8 mouse cellular contexts compared by ENCODE assay signal in the genomic region with DNA sequence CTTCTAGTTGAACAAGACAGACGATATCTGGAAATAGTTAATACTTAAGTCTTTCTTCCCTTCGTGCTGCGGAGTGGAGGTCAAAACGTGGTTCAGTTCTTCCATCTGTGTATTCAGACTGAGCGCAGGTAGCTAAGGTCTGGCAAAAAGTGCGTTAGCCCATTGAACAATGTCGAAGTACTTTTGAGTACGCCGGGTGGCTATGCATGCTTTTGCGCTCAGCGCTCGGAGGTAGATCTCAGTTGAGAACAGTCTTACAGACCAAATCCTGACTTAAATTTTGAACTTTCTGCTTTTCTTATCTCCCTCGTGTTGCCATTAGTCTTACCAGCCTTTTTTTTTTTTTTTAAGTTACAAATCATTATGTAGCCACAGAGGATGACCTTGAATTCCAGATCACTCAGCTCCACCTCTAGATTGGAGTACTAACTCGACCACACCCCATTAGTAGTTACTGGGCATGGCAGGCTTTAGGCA. TPM values are rescaled to one million over a fixed set of nuclear protein-coding genes. Genes with fewer than 3 reads are reported as not detected.
DNase-seq lines count a peak whose midpoint lies in the region; ATAC-seq and TF ChIP-seq lines count a peak whose summit lies in the region.

No protein-coding gene starts in this region.

- under 1% methylated on average over 14 of the region's 14 CpGs for WGBS in lung, embryonic 14.5 days
- WGBS in embryonic facial prominence, embryonic 14.5 days, result under 1% methylated on average over 14 of the region's 14 CpGs

- H3K9me3 ChIP-seq in lung, embryonic 14.5 days (ENCODE audit: low read depth, low read length), result no peaks in the 10 kb centered on the region
- no peaks in the 10 kb centered on the region for H3K9me3 ChIP-seq in embryonic facial prominence, embryonic 14.5 days (ENCODE audit: control insufficient read depth, low read length)

- peaks cover 8% of the 10 kb centered on the region; the same call in 1 of the 2 replicates for H3K4me1 ChIP-seq in lung, embryonic 14.5 days (ENCODE audit: insufficient read depth)
- peaks cover 19% of the 10 kb centered on the region for H3K4me1 ChIP-seq in embryonic facial prominence, embryonic 14.5 days (ENCODE audit: control insufficient read depth, insufficient read depth, low read length)

- ATAC-seq in lung, embryonic 14.5 days (ENCODE audit: insufficient read depth), result no peak
- no peak for ATAC-seq in embryonic facial prominence, embryonic 14.5 days (ENCODE audit: low read depth)

- H3K27ac ChIP-seq in lung, embryonic 14.5 days (ENCODE audit: low read depth), result peak overlapping the region; percentile 98
- H3K27ac ChIP-seq in embryonic facial prominence, embryonic 14.5 days (replicated peaks; ENCODE audit: low read depth, low read length), result no peak overlapping the region

- H3K4me2 ChIP-seq in lung, embryonic 14.5 days, result peak overlapping the region; percentile 84
- peak overlapping the region; percentile 84 for H3K4me2 ChIP-seq in embryonic facial prominence, embryonic 14.5 days (ENCODE audit: low read depth, low read length)

- no peaks in the 10 kb centered on the region for H3K36me3 ChIP-seq in lung, embryonic 14.5 days (ENCODE audit: insufficient read depth)
- H3K36me3 ChIP-seq in embryonic facial prominence, embryonic 14.5 days (ENCODE audit: control insufficient read depth, insufficient read depth, low read length), result no peaks in the 10 kb centered on the region

- peak; percentile 50 for DNase-seq in lung, embryonic 14.5 days
- no peak for DNase-seq in lung, adult 18-20 months
- no peak for DNase-seq in embryonic facial prominence, embryonic 14.5 days (ENCODE audit: low spot score)
- peak; percentile 26 for DNase-seq in kidney, adult 11 months
- DNase-seq in mesoderm, embryonic 11.5 days (ENCODE audit: low read depth, low spot score), result peak; percentile 21
- no peak for DNase-seq in layer of hippocampus, adult 11-12 months (ENCODE audit: low spot score)
- no peak for DNase-seq in c-Kit-positive CD71-positive TER-119-positive erythroid progenitor cells, embryonic 14.5 days (ENCODE audit: low spot score)
- no peak for DNase-seq in right cerebral cortex, adult 18-20 months

- peak overlapping the region; percentile 99 for H3K9ac ChIP-seq in lung, embryonic 14.5 days
- H3K9ac ChIP-seq in embryonic facial prominence, embryonic 14.5 days (ENCODE audit: low read depth, low read length), result peak overlapping the region; percentile 97

- TF ChIP-seq CTCF in lung, embryonic 14.5 days (IDR thresholded peaks at IDR 0.05; ENCODE audit: low read depth), result no peak

- H3K27me3 ChIP-seq in lung, embryonic 14.5 days (ENCODE audit: insufficient read depth, low read length), result no peaks in the 10 kb centered on the region
- H3K27me3 ChIP-seq in embryonic facial prominence, embryonic 14.5 days (replicated peaks; ENCODE audit: control insufficient read depth, insufficient read depth, low read length), result no peaks in the 10 kb centered on the region

- peak overlapping the region; percentile 100 for H3K4me3 ChIP-seq in lung, embryonic 14.5 days (ENCODE audit: low read depth, low read length)
- H3K4me3 ChIP-seq in embryonic facial prominence, embryonic 14.5 days (ENCODE audit: low read depth, low read length), result peak overlapping the region; percentile 99

RNA-seq across cellular contexts. Expression of a gene that starts 8.3 kb away (rescaled TPM):
- 803 and 809 TPM in 2 replicates for polyA plus RNA-seq in lung, embryonic 14.5 days (2014; fragmentation: Nextera tagmentation; extraction: Ambion mirVana)
- 583 and 637 TPM in 2 replicates for polyA plus RNA-seq in embryonic facial prominence, embryonic 14.5 days (2014; fragmentation: Nextera tagmentation; extraction: Ambion mirVana)

RNA-seq across cellular contexts. Expression of a gene that starts 29.0 kb away (rescaled TPM):
- polyA plus RNA-seq in lung, embryonic 14.5 days (2014; fragmentation: Nextera tagmentation; extraction: Ambion mirVana), result 3.6 and 3.9 TPM in 2 replicates
- polyA plus RNA-seq in embryonic facial prominence, embryonic 14.5 days (2014; fragmentation: Nextera tagmentation; extraction: Ambion mirVana), result 1.2 and 2.8 TPM in 2 replicates

RNA-seq across cellular contexts. Expression of a gene that starts 46.6 kb away (rescaled TPM):
- polyA plus RNA-seq in lung, embryonic 14.5 days (2014; fragmentation: Nextera tagmentation; extraction: Ambion mirVana), result 9.3 and 12.3 TPM in 2 replicates
- 6.1 and 7.9 TPM in 2 replicates for polyA plus RNA-seq in embryonic facial prominence, embryonic 14.5 days (2014; fragmentation: Nextera tagmentation; extraction: Ambion mirVana)

Comparison
In these comparisons a context has a peak if more than half of its experiments do, and no peak if none do; other contexts are left out.
1. DNase-seq: peak in lung, embryonic 14.5 days (single experiment), kidney, adult 11 months (single experiment) and mesoderm, embryonic 11.5 days (single experiment); none in lung, adult 18-20 months (0 of 2), embryonic facial prominence, embryonic 14.5 days (single experiment), layer of hippocampus, adult 11-12 months (single experiment), c-Kit-positive CD71-positive TER-119-positive erythroid progenitor cells, embryonic 14.5 days (single experiment) and right cerebral cortex, adult 18-20 months (single experiment).